Mouse (Mus musculus) testis, adult 2 months (tissue): ENCODE measurements around the gene Syt6. TPM values are rescaled to one million over a fixed set of nuclear protein-coding genes. Genes with fewer than 3 reads are reported as not detected.

Experiments
- H3K27ac ChIP-seq: fragments of 200-500 bp; 2 replicates; pipeline ENCODE4 v1.5.1; 2012; ENCODE audit warnings: low read depth, low read length; ENCODE audit not compliant: control insufficient read depth, insufficient read depth
- H3K27me3 ChIP-seq: fragments of 200-500 bp; 2 replicates; pipeline ENCODE4 v1.6.1; 2012; ENCODE audit warnings: mild to moderate bottlenecking, low read length, moderate library complexity; ENCODE audit not compliant: control insufficient read depth, insufficient read depth
- H3K36me3 ChIP-seq: fragments of 200-500 bp; 2 replicates; pipeline ENCODE4 v1.6.1; 2012; ENCODE audit warnings: mild to moderate bottlenecking, low read length; ENCODE audit not compliant: control insufficient read depth, insufficient read depth
- H3K4me1 ChIP-seq: fragments of 200-500 bp; 2 replicates; pipeline ENCODE4 v1.6.1; 2012; ENCODE audit warnings: low read length; ENCODE audit not compliant: control insufficient read depth, insufficient read depth
- H3K4me3 ChIP-seq: fragments of 200-500 bp; 2 replicates; pipeline ENCODE4 v1.5.1; 2012; ENCODE audit warnings: low read depth, mild to moderate bottlenecking, low read length, moderate library complexity, mixed read lengths; ENCODE audit not compliant: control insufficient read depth
- CTCF ChIP-seq: fragments of 200-500 bp; IDR thresholded peaks from 2 replicates; pipeline ENCODE4 v1.5.1; 2012; ENCODE audit warnings: low read depth, mild to moderate bottlenecking, inconsistent platforms, low read length, moderate library complexity; ENCODE audit not compliant: control insufficient read depth, insufficient read depth, insufficient replicate concordance
- POLR2A ChIP-seq: fragments of 200-500 bp; IDR thresholded peaks from 2 replicates; pipeline ENCODE4 v1.6.1; 2012; ENCODE audit warnings: low read depth, mild to moderate bottlenecking, inconsistent platforms, low read length, moderate library complexity; ENCODE audit not compliant: control insufficient read depth
- polyA plus RNA-seq: library from polyadenylated mRNA; depleted of rRNA; stranded (reverse); fragments of >200 nt; gene quantifications from 2 replicates; pipeline ENCODE4 v1.2.3, GENCODE M21; 2012; rRNA removed

Gene Syt6
- 0.10 TPM in 1 of 2 replicates, not detected in the other for polyA plus RNA-seq

DNA sequence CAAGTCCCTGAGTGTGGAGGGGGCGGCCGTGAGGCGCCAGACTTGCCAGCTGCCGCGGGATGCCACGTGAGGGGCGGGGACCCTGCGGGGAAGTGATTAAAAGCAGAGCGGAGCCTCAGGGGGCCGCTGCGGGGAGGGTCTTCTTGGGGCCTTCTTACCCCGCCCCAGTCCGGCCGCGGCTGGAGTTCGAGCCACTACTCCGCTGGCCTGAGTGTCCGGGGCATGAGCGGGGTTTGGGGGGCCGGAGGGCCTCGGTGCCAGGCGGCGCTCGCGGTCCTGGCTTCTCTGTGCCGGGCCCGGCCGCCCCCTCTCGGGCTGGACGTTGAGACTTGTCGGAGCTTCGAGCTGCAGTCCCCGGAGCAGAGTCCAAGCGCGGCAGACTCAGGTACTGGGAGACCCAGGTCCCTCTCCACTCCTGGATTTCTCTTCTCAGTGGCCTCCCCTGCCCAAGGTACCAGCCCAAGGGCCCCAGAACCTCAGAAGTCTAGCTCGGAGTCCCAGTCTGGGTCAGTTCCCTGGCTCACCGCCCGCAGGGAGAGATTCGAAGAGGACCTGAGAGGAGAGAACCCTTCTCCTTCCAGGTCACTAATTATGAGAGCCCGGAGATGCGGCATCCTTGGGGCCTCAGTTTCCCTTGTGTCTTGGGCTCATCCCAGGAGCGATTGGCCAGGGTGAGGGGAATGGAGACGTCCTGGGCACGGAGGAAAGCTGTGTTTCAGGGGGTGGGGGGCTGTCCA lies at the start of gene Syt6:
Syt6 (plus strand) TSS at position 76 of the 737 bp plus-strand sequence.
- no peak within 1 kb of the TSS for H3K27ac ChIP-seq
- no peak for TF ChIP-seq CTCF
- H3K4me1 ChIP-seq: peaks cover 31% of the 10 kb centered on the region
- peak within 1 kb of the TSS; percentile 21 for H3K4me3 ChIP-seq
- H3K36me3 ChIP-seq: no peaks in the 10 kb centered on the region
- peaks cover 12% of the 10 kb centered on the region for H3K27me3 ChIP-seq

DNA sequence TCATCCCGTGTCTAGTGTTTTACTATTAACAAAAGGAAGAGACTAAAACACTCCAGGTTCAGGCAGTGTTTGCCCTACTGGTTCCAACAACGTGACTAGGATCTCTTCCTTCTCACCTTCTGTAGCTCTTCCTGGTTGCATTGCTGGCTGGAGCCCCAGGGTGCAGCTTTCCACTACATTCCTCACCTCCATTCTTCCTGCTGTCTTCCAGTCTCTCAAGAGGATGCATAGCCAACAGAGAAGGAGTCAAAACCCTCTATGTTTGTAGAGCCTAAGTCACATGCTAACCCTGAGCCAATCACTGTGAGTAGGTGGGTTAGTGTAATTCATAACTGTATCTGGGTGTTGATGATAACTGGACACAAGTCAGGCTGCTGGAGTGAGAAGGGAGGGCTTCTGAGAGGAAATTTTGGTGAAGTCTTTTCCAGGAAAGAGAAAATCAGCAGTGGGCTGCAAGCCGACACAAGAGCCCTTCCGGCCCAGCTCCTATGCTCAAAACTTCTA lies 48.8 kb upstream of the Syt6 start:
- no peak overlapping the region for H3K4me3 ChIP-seq
- H3K36me3 ChIP-seq: no peaks in the 10 kb centered on the region
- no peak for TF ChIP-seq CTCF
- TF ChIP-seq POLR2A: no peak
- no peaks in the 10 kb centered on the region for H3K27me3 ChIP-seq
- H3K4me1 ChIP-seq: no peaks in the 10 kb centered on the region
- no peak overlapping the region for H3K27ac ChIP-seq

DNA sequence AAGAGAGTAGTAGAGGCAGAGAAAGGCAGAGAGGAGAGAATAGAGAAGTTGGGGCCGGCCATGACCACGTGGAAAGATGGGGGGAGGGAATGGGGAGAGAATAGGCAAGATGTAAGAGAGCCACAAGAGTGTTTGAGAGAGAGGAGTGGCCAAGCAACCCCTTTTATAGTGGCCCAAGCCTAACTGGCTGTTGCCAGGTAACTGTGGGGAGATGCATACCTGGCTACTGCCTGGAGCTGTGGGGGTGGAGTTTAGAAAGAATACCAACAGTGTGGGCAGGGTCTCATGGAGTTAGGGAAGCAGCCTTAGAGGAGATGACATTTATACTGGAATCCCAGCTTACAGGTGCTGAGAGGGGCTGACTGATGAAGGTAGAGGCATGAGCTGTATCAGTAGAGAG lies 48.2 kb upstream of the Syt6 start:
- no peak overlapping the region for H3K27ac ChIP-seq
- H3K4me1 ChIP-seq: no peaks in the 10 kb centered on the region

DNA sequence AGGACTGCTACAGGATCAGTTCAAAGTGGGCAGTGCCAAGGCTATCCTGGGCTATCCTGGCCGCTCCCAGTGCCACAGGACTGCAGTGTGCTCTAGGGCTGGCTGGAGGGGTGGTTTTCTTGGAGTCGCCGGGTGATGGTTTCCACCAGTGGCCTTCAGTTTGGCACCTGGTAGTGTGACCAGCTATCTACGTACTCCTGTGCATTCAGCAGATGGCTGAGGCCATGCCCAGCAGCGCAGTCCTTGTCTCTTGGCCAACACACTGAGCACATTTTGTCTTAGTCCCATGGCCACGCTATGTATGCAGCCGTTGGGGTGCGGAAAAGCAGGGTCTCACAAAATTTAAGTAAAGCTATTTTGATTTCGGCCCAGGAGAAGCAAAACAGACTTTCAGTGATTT lies 41.0 kb upstream of the Syt6 start:
- Histone ChIP-seq H3K27me3 (no peaks in the 10 kb centered on the region), H3K36me3 (no peaks in the 10 kb centered on the region), H3K4me3 (no peak overlapping the region), H3K4me1 (no peaks in the 10 kb centered on the region), H3K27ac (no peak overlapping the region)
- no peak for TF ChIP-seq POLR2A
- no peak for TF ChIP-seq CTCF

More for the DNA sequence above, 48.2 kb upstream of the Syt6 start:
- H3K27me3 ChIP-seq: no peaks in the 10 kb centered on the region
- no peaks in the 10 kb centered on the region for H3K36me3 ChIP-seq
- no peak overlapping the region for H3K4me3 ChIP-seq
- TF ChIP-seq POLR2A: no peak
- TF ChIP-seq CTCF: no peak

DNA sequence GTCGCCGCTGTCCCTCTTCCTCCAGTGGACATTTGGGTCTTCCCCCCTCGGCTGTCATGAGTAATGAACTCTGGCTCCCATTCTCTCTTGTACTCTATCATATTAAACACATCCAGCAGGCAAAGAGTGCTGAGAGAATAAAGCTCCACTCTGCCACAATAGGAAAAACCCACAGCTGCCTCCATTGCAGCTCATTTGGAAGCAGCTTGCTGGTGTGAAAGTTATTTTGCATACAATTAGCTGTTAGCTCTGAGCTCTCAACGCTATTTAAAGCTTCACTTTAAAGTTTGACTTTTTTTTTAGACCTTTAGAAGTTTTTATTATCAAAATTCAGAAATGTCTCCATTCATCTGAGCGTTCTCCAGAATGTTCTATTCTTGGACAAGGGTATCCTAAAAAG lies 39.8 kb upstream of the Syt6 start:
- no peaks in the 10 kb centered on the region for H3K4me1 ChIP-seq
- TF ChIP-seq POLR2A (no peak), CTCF (no peak)

DNA sequence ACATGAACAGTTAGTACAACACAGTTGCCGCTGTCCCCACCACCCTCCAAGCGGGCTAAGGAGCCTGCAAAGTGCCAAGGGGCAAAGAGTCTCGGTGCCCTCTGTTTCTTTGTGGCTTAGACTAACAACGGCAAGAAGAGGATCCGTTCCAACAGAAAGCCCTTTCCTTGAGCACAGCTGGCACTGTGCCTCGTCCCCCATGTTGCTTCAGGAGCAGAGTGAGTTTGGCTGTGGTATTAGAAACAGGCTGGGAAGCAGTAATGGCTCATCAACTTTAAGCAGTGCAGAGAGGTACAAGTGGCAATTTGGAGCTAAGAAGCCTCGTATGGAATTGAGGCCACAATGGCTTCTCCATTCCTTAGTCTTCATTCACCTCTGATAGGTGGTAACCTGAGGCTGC lies 35.9 kb upstream of the Syt6 start:
- no peaks in the 10 kb centered on the region for H3K36me3 ChIP-seq
- H3K4me1 ChIP-seq: no peaks in the 10 kb centered on the region
- no peak overlapping the region for H3K27ac ChIP-seq
- no peaks in the 10 kb centered on the region for H3K27me3 ChIP-seq
- no peak for TF ChIP-seq POLR2A
- no peak for TF ChIP-seq CTCF
- no peak overlapping the region for H3K4me3 ChIP-seq

More for the DNA sequence above, 39.8 kb upstream of the Syt6 start:
- no peaks in the 10 kb centered on the region for H3K27me3 ChIP-seq
- no peaks in the 10 kb centered on the region for H3K36me3 ChIP-seq
- H3K27ac ChIP-seq: no peak overlapping the region
- H3K4me3 ChIP-seq: no peak overlapping the region

DNA sequence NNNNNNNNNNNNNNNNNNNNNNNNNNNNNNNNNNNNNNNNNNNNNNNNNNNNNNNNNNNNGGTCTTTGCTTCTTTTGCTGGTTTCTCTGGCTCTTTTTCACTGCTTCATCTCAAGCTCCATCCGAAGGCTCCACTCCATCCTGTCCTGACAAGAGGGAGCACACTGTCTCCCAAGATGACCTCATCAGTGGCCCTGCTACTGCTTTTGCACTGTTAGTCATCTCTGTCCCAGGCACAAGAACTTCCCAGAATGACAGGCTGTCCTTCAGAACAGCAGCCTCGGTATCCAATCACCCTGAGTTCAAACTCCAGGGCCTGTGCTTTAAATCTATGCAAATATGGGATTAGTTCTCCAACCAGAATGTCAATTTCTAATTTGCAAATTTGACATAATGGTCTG lies 28.9 kb upstream of the Syt6 start:
- Histone ChIP-seq H3K4me3 (no peak overlapping the region), H3K4me1 (no peaks in the 10 kb centered on the region), H3K27ac (no peak overlapping the region), H3K36me3 (no peaks in the 10 kb centered on the region), H3K27me3 (no peaks in the 10 kb centered on the region)
- TF ChIP-seq CTCF (no peak), POLR2A (no peak)

DNA sequence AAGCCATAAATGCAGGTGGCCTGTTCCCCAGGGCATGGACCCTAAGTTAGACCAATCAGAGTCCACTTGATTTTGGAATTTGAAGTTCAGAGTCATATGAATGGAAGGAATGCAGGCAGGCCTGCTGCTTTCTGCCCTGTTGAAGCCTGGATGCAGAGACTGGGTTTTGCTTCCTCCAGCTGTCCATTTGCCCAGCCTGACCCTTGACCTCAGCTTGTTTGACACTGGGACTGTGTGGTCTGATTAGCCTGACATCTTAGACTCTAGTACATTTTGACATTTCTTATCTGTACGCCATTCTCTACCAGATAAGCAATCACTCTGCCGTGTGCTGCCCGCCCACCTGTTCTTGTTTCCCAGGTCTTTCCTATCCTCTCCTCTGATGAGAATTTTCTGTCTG lies 28.4 kb upstream of the Syt6 start:
- Histone ChIP-seq H3K4me1 (no peaks in the 10 kb centered on the region), H3K4me3 (no peak overlapping the region), H3K36me3 (no peaks in the 10 kb centered on the region), H3K27me3 (no peaks in the 10 kb centered on the region), H3K27ac (no peak overlapping the region)
- TF ChIP-seq POLR2A (no peak), CTCF (no peak)
